In genomic region chr5:146713836-146714235, GRCm38 (mm10) we compare ENCODE assay signal across 23 mouse cellular contexts.
DNase-seq lines count a peak whose midpoint lies in the region; ATAC-seq and TF ChIP-seq lines count a peak whose summit lies in the region.
"Had no signal": no experiment of that assay in that cellular context is flagged by ENCODE, and none has a peak within 500 bp of the region (broad histone marks: within the 10 kb centered on the region; RNA-seq: fewer than 3 reads in every experiment).

No protein-coding gene starts in this region.

- no peak overlapping the region for H3K9ac ChIP-seq in hindbrain, embryonic 12.5 days
- no peak overlapping the region for H3K9ac ChIP-seq in hindbrain, postnatal 0 days (replicated peaks; ENCODE audit: low read length)
- H3K9ac ChIP-seq in midbrain, embryonic 15.5 days, result no peak overlapping the region
- H3K9ac ChIP-seq in ES-Bruce4 (ENCODE audit: low read depth, poor library complexity, severe bottlenecking), result no peak overlapping the region
- no peak overlapping the region for H3K9ac ChIP-seq in heart, embryonic 12.5 days
- H3K9ac ChIP-seq: embryonic facial prominence, embryonic 13.5 days; heart, embryonic 15.5 days; limb, embryonic 13.5 days; liver, embryonic 12.5 days had no signal

- peaks cover 19% of the 10 kb centered on the region for H3K4me1 ChIP-seq in hindbrain, embryonic 12.5 days
- H3K4me1 ChIP-seq in hindbrain, postnatal 0 days (ENCODE audit: insufficient read depth, low read length), result peaks cover 4% of the 10 kb centered on the region; the same call in 1 of the 2 replicates
- peaks cover 21% of the 10 kb centered on the region for H3K4me1 ChIP-seq in midbrain, embryonic 10.5 days
- H3K4me1 ChIP-seq in midbrain, embryonic 15.5 days, result peaks cover 10% of the 10 kb centered on the region
- H3K4me1 ChIP-seq in ES-Bruce4 (ENCODE audit: control insufficient read depth, insufficient read depth, low read length), result no peaks in the 10 kb centered on the region
- H3K4me1 ChIP-seq in heart, embryonic 12.5 days (replicated peaks), result no peaks in the 10 kb centered on the region
- H3K4me1 ChIP-seq: heart, embryonic 15.5 days; limb, embryonic 13.5 days had no signal

- WGBS in hindbrain, embryonic 12.5 days, result 88% methylated on average over 12 of the region's 12 CpGs
- WGBS in hindbrain, postnatal 0 days, result 92% methylated on average over 12 of the region's 12 CpGs
- 91% methylated on average over 12 of the region's 12 CpGs for WGBS in midbrain, embryonic 10.5 days
- WGBS in midbrain, embryonic 15.5 days, result 89% methylated on average over 12 of the region's 12 CpGs
- WGBS in heart, embryonic 12.5 days, result 86% methylated on average over 12 of the region's 12 CpGs

- no peak for TF ChIP-seq POLR2A in ES-Bruce4 (IDR thresholded peaks at IDR 0.05; ENCODE audit: insufficient read depth, low read length)

- DNase-seq in hindbrain, postnatal 0 days (ENCODE audit: low spot score), result no peak
- no peak for DNase-seq in midbrain, embryonic 10.5 days (ENCODE audit: low spot score)
- peak; percentile 75 for DNase-seq in R1 (ENCODE audit: low read depth, low spot score)
- DNase-seq: adrenal gland, adult 2 months; B cell, adult 2 months; cerebellum, adult 11 months; heart, postnatal 36 days; kidney, adult 2 months; kidney, postnatal 4 days; lung, adult 2 months; thymus, postnatal 25 days had no signal

- 0 out of 2 replicates have a peak, but pooled peaks have one; percentile 31 for TF ChIP-seq EP300 in ES-Bruce4 (IDR thresholded peaks at IDR 0.05; ENCODE audit: insufficient read depth, low read depth, low read length)

- H3K36me3 ChIP-seq in hindbrain, embryonic 12.5 days, result no peaks in the 10 kb centered on the region
- no peaks in the 10 kb centered on the region for H3K36me3 ChIP-seq in hindbrain, postnatal 0 days (ENCODE audit: insufficient read depth, low read length)
- H3K36me3 ChIP-seq in midbrain, embryonic 10.5 days, result no peaks in the 10 kb centered on the region
- H3K36me3 ChIP-seq in midbrain, embryonic 15.5 days (replicated peaks), result no peaks in the 10 kb centered on the region
- no peaks in the 10 kb centered on the region for H3K36me3 ChIP-seq in ES-Bruce4 (ENCODE audit: control insufficient read depth, insufficient read depth, low read length, poor library complexity, severe bottlenecking)
- H3K36me3 ChIP-seq in heart, embryonic 12.5 days, result no peaks in the 10 kb centered on the region
- H3K36me3 ChIP-seq: embryonic facial prominence, embryonic 13.5 days; heart, embryonic 15.5 days; limb, embryonic 13.5 days; liver, embryonic 12.5 days had no signal

- H3K4me3 ChIP-seq in hindbrain, embryonic 12.5 days, result no peak overlapping the region
- H3K4me3 ChIP-seq in hindbrain, postnatal 0 days (ENCODE audit: low read length), result no peak overlapping the region
- no peak overlapping the region for H3K4me3 ChIP-seq in midbrain, embryonic 10.5 days
- H3K4me3 ChIP-seq in midbrain, embryonic 15.5 days, result no peak overlapping the region
- H3K4me3 ChIP-seq in ES-Bruce4 (ENCODE audit: low read depth, low read length), result no peak overlapping the region
- H3K4me3 ChIP-seq in heart, embryonic 12.5 days, result no peak overlapping the region
- H3K4me3 ChIP-seq: embryonic facial prominence, embryonic 13.5 days; erythroblast, embryonic 14.5 days; forebrain, embryonic 13.5 days; heart, embryonic 15.5 days; limb, embryonic 13.5 days; liver, embryonic 12.5 days had no signal

- no peak for ATAC-seq in hindbrain, embryonic 12.5 days (ENCODE audit: low FRiP score)
- no peak for ATAC-seq in hindbrain, postnatal 0 days
- no peak for ATAC-seq in midbrain, embryonic 15.5 days (replicated peaks)
- ATAC-seq in heart, embryonic 12.5 days (ENCODE audit: insufficient number of reproducible peaks, low FRiP score), result no peak
- ATAC-seq: liver, embryonic 12.5 days had no signal

- H3K27me3 ChIP-seq in hindbrain, embryonic 12.5 days, result no peaks in the 10 kb centered on the region
- no peaks in the 10 kb centered on the region for H3K27me3 ChIP-seq in hindbrain, postnatal 0 days (ENCODE audit: insufficient read depth, low read length)
- H3K27me3 ChIP-seq in midbrain, embryonic 10.5 days (ENCODE audit: low read depth, poor library complexity, severe bottlenecking), result no peaks in the 10 kb centered on the region
- no peaks in the 10 kb centered on the region for H3K27me3 ChIP-seq in midbrain, embryonic 15.5 days (replicated peaks)
- no peaks in the 10 kb centered on the region for H3K27me3 ChIP-seq in ES-Bruce4 (ENCODE audit: control insufficient read depth, insufficient read depth, low read length, poor library complexity, severe bottlenecking)
- H3K27me3 ChIP-seq in heart, embryonic 12.5 days (replicated peaks), result no peaks in the 10 kb centered on the region
- H3K27me3 ChIP-seq: CH12.LX; embryonic facial prominence, embryonic 13.5 days; forebrain, embryonic 13.5 days; heart, embryonic 15.5 days; limb, embryonic 13.5 days had no signal

- no peak overlapping the region for H3K4me2 ChIP-seq in hindbrain, embryonic 12.5 days (replicated peaks)
- H3K4me2 ChIP-seq in hindbrain, postnatal 0 days (ENCODE audit: low read depth, low read length), result no peak overlapping the region
- H3K4me2 ChIP-seq in midbrain, embryonic 15.5 days, result no peak overlapping the region
- no peak overlapping the region for H3K4me2 ChIP-seq in heart, embryonic 12.5 days
- H3K4me2 ChIP-seq: embryonic facial prominence, embryonic 13.5 days; forebrain, embryonic 13.5 days; heart, embryonic 15.5 days; limb, embryonic 13.5 days; liver, embryonic 12.5 days had no signal

- TF ChIP-seq CTCF in hindbrain, postnatal 0 days (IDR thresholded peaks at IDR 0.05; ENCODE audit: low read depth), result no peak
- no peak for TF ChIP-seq CTCF in ES-Bruce4 (IDR thresholded peaks at IDR 0.05; ENCODE audit: low read depth, low read length)

- no peaks in the 10 kb centered on the region for H3K9me3 ChIP-seq in hindbrain, embryonic 12.5 days (replicated peaks)
- H3K9me3 ChIP-seq in hindbrain, postnatal 0 days (ENCODE audit: low read length), result no peaks in the 10 kb centered on the region
- 0 out of 2 replicates have a peak, but pooled peaks cover 6% of the 10 kb centered on the region for H3K9me3 ChIP-seq in midbrain, embryonic 10.5 days (replicated peaks)
- no peaks in the 10 kb centered on the region for H3K9me3 ChIP-seq in midbrain, embryonic 15.5 days
- H3K9me3 ChIP-seq in ES-Bruce4 (replicated peaks; ENCODE audit: control insufficient read depth, insufficient read depth, low read length, poor library complexity, severe bottlenecking), result no peaks in the 10 kb centered on the region
- H3K9me3 ChIP-seq in heart, embryonic 12.5 days (replicated peaks), result peaks cover 4% of the 10 kb centered on the region; the same call in 1 of the 2 replicates
- H3K9me3 ChIP-seq: heart, embryonic 15.5 days; limb, embryonic 13.5 days; liver, embryonic 12.5 days had no signal

- peak overlapping the region; percentile 86 for H3K27ac ChIP-seq in hindbrain, embryonic 12.5 days
- no peak overlapping the region for H3K27ac ChIP-seq in hindbrain, postnatal 0 days
- peak overlapping the region; percentile 71; the same call in 1 of the 2 replicates for H3K27ac ChIP-seq in midbrain, embryonic 10.5 days (replicated peaks)
- no peak overlapping the region; the same call in 1 of the 2 replicates for H3K27ac ChIP-seq in midbrain, embryonic 15.5 days
- no peak overlapping the region for H3K27ac ChIP-seq in ES-Bruce4 (ENCODE audit: insufficient read depth, low read length)
- H3K27ac ChIP-seq in heart, embryonic 12.5 days (ENCODE audit: poor library complexity, severe bottlenecking), result no peak overlapping the region
- H3K27ac ChIP-seq: embryonic facial prominence, embryonic 13.5 days; gastrocnemius, adult 2 months; heart, embryonic 15.5 days; limb, embryonic 13.5 days; liver, embryonic 12.5 days had no signal

Comparison
In these comparisons a context has a peak if more than half of its experiments do, and no peak if none do; other contexts are left out.
1. H3K27ac ChIP-seq: peak in hindbrain, embryonic 12.5 days (single experiment) and midbrain, embryonic 10.5 days (single experiment); none in hindbrain, postnatal 0 days (single experiment), midbrain, embryonic 15.5 days (single experiment), ES-Bruce4 (single experiment) and heart, embryonic 12.5 days (single experiment).